In genomic region chr8:61229511-61230195, GRCm38 (mm10) we compare ENCODE assay signal across 10 mouse cellular contexts. TPM values are rescaled to one million over a fixed set of nuclear protein-coding genes. Genes with fewer than 3 reads are reported as not detected.
DNase-seq lines count a peak whose midpoint lies in the region; ATAC-seq lines count a peak whose summit lies in the region.
"Had no signal": no experiment of that assay in that cellular context is flagged by ENCODE, and none has a peak within 500 bp of the region (broad histone marks: within the 10 kb centered on the region; RNA-seq: fewer than 3 reads in every experiment).

No protein-coding gene starts in this region.

- no peak overlapping the region for H3K27ac ChIP-seq in kidney, embryonic 14.5 days (ENCODE audit: low read depth, low read length)
- no peak overlapping the region for H3K27ac ChIP-seq in embryonic facial prominence, embryonic 11.5 days (replicated peaks; ENCODE audit: low read depth, low read length)
- H3K27ac ChIP-seq in hindbrain, embryonic 12.5 days: no peak overlapping the region
- H3K27ac ChIP-seq in midbrain, embryonic 14.5 days (replicated peaks; ENCODE audit: low read depth, low read length): no peak overlapping the region

- H3K9me3 ChIP-seq in kidney, embryonic 14.5 days (ENCODE audit: control insufficient read depth, low read length): no peaks in the 10 kb centered on the region
- no peaks in the 10 kb centered on the region for H3K9me3 ChIP-seq in embryonic facial prominence, embryonic 11.5 days (replicated peaks; ENCODE audit: control insufficient read depth, low read length)
- no peaks in the 10 kb centered on the region for H3K9me3 ChIP-seq in hindbrain, embryonic 12.5 days (replicated peaks)
- H3K9me3 ChIP-seq in midbrain, embryonic 14.5 days (ENCODE audit: control insufficient read depth, low read length): no peaks in the 10 kb centered on the region

- 52% methylated on average over 12 of the region's 12 CpGs for WGBS in kidney, embryonic 14.5 days
- 51% methylated on average over 12 of the region's 12 CpGs for WGBS in embryonic facial prominence, embryonic 11.5 days
- 69% methylated on average over 12 of the region's 12 CpGs for WGBS in hindbrain, embryonic 12.5 days
- 58% methylated on average over 12 of the region's 12 CpGs for WGBS in midbrain, embryonic 14.5 days

- H3K4me2 ChIP-seq in kidney, embryonic 14.5 days (replicated peaks; ENCODE audit: low read depth, low read length): peak overlapping the region; percentile 21; the same call in 1 of the 2 replicates
- no peak overlapping the region for H3K4me2 ChIP-seq in embryonic facial prominence, embryonic 11.5 days (ENCODE audit: low read depth, low read length)
- peak overlapping the region; percentile 16; the same call in 1 of the 2 replicates for H3K4me2 ChIP-seq in hindbrain, embryonic 12.5 days (replicated peaks)
- H3K4me2 ChIP-seq in midbrain, embryonic 14.5 days (ENCODE audit: low read length): peak overlapping the region; percentile 32

- no peak overlapping the region for H3K9ac ChIP-seq in kidney, embryonic 14.5 days (ENCODE audit: low read depth, low read length)
- H3K9ac ChIP-seq in embryonic facial prominence, embryonic 11.5 days (replicated peaks; ENCODE audit: low read length): no peak overlapping the region; the same call in 1 of the 2 replicates
- no peak overlapping the region for H3K9ac ChIP-seq in hindbrain, embryonic 12.5 days
- H3K9ac ChIP-seq in midbrain, embryonic 14.5 days (replicated peaks; ENCODE audit: low read length): no peak overlapping the region
- H3K9ac ChIP-seq: liver, postnatal 0 days had no signal

- no peak for DNase-seq in kidney, adult 9 months
- DNase-seq in embryonic facial prominence, embryonic 11.5 days (ENCODE audit: low spot score): no peak
- no peak for DNase-seq in midbrain, embryonic 14.5 days
- DNase-seq in left cerebral cortex, adult 9 months (ENCODE audit: low spot score in 2 of 2): no peak
- DNase-seq in adrenal gland, postnatal 14 days: no peak
- DNase-seq: cerebellum, adult 9-10 months; liver, postnatal 0 days had no signal

- no peak overlapping the region for H3K4me3 ChIP-seq in kidney, embryonic 14.5 days (ENCODE audit: low read length)
- H3K4me3 ChIP-seq in embryonic facial prominence, embryonic 11.5 days (ENCODE audit: low read depth, low read length): no peak overlapping the region
- H3K4me3 ChIP-seq in hindbrain, embryonic 12.5 days: no peak overlapping the region
- H3K4me3 ChIP-seq in midbrain, embryonic 14.5 days (replicated peaks; ENCODE audit: low read depth, low read length): 0 out of 2 replicates have a peak overlapping the region, but pooled peaks have one; percentile 13
- H3K4me3 ChIP-seq: erythroblast, embryonic 14.5 days had no signal

- ATAC-seq in kidney, embryonic 14.5 days (ENCODE audit: low FRiP score, low TSS enrichment): no peak
- peak; percentile 26; the same call in 1 of the 2 replicates for ATAC-seq in embryonic facial prominence, embryonic 11.5 days (replicated peaks; ENCODE audit: insufficient number of reproducible peaks, low FRiP score, low TSS enrichment, low read depth)
- ATAC-seq in hindbrain, embryonic 12.5 days (ENCODE audit: low FRiP score): no peak
- no peak for ATAC-seq in midbrain, embryonic 14.5 days (ENCODE audit: low FRiP score, low TSS enrichment)
- ATAC-seq: liver, postnatal 0 days had no signal

- H3K27me3 ChIP-seq in kidney, embryonic 14.5 days (ENCODE audit: control insufficient read depth, insufficient read depth, low read length): no peaks in the 10 kb centered on the region
- no peaks in the 10 kb centered on the region for H3K27me3 ChIP-seq in embryonic facial prominence, embryonic 11.5 days (ENCODE audit: control insufficient read depth, insufficient read depth, low read length)
- H3K27me3 ChIP-seq in hindbrain, embryonic 12.5 days: no peaks in the 10 kb centered on the region
- no peaks in the 10 kb centered on the region for H3K27me3 ChIP-seq in midbrain, embryonic 14.5 days (ENCODE audit: control insufficient read depth, insufficient read depth, low read length)

- H3K36me3 ChIP-seq in kidney, embryonic 14.5 days (ENCODE audit: control insufficient read depth, insufficient read depth, low read length): peaks cover 5% of the 10 kb centered on the region; the same call in 1 of the 2 replicates
- no peaks in the 10 kb centered on the region for H3K36me3 ChIP-seq in embryonic facial prominence, embryonic 11.5 days (replicated peaks; ENCODE audit: control insufficient read depth, insufficient read depth, low read depth, low read length)
- H3K36me3 ChIP-seq in hindbrain, embryonic 12.5 days: 0 out of 2 replicates have a peak, but pooled peaks cover 8% of the 10 kb centered on the region
- no peaks in the 10 kb centered on the region for H3K36me3 ChIP-seq in midbrain, embryonic 14.5 days (ENCODE audit: control insufficient read depth, insufficient read depth, low read length)

- H3K4me1 ChIP-seq in kidney, embryonic 14.5 days (ENCODE audit: control insufficient read depth, insufficient read depth, low read length): peaks cover 43% of the 10 kb centered on the region
- H3K4me1 ChIP-seq in embryonic facial prominence, embryonic 11.5 days (ENCODE audit: control insufficient read depth, insufficient read depth, low read length): no peaks in the 10 kb centered on the region
- peaks cover 57% of the 10 kb centered on the region for H3K4me1 ChIP-seq in hindbrain, embryonic 12.5 days
- peaks cover 45% of the 10 kb centered on the region for H3K4me1 ChIP-seq in midbrain, embryonic 14.5 days (ENCODE audit: control insufficient read depth, insufficient read depth, low read length)

RNA-seq across cellular contexts. Expression of gene Sh3rf1, which starts 6.0 kb away (rescaled TPM):
- polyA plus RNA-seq in kidney, embryonic 14.5 days (2014; fragmentation: Nextera tagmentation; extraction: Ambion mirVana): 19.7 and 25.9 TPM in 2 replicates
- 14.7 and 16.0 TPM in 2 replicates for polyA plus RNA-seq in embryonic facial prominence, embryonic 11.5 days (2014; fragmentation: Nextera tagmentation; extraction: Ambion mirVana)
- 28.1 and 29.7 TPM in 2 replicates for polyA plus RNA-seq in hindbrain, embryonic 12.5 days (2016; fragmentation: Nextera tagmentation; extraction: Ambion mirVana)
- 32.2 and 38.4 TPM in 2 replicates for polyA plus RNA-seq in midbrain, embryonic 14.5 days (2014; fragmentation: Nextera tagmentation; extraction: Ambion mirVana)
- 9.3 and 10.1 TPM in 2 replicates for total RNA-seq in adrenal gland, postnatal 14 days (2021)
